Mouse (Mus musculus) heart, embryonic 16.5 days (tissue): ENCODE results near the gene Dtl. TPM values are rescaled to one million over a fixed set of nuclear protein-coding genes. Genes with fewer than 3 reads are reported as not detected.

Experiments
- ATAC-seq: fragments of 200-750 bp; cut with Nextera tagmentation; replicated peaks from 2 replicates; pipeline ENCODE4 v1.8.0; 2017; ENCODE audit warnings: moderate number of reproducible peaks; ENCODE audit not compliant: insufficient read depth, low FRiP score; ENCODE audit errors: extremely low read depth
- H3K27ac ChIP-seq: fragments of 300-500 bp; sonication (generic); 2 replicates; pipeline ENCODE4 v1.5.1; 2014; ENCODE audit warnings: mild to moderate bottlenecking, low read length, control low read depth, moderate library complexity
- H3K27me3 ChIP-seq: fragments of 300-500 bp; sonication (generic); 2 replicates; pipeline ENCODE4 v1.6.1; 2014; ENCODE audit warnings: low read length, mixed read lengths; ENCODE audit not compliant: control insufficient read depth, insufficient read depth
- H3K36me3 ChIP-seq: fragments of 300-500 bp; sonication (generic); 2 replicates; pipeline ENCODE4 v1.6.1; 2014; ENCODE audit not compliant: control insufficient read depth, insufficient read depth
- H3K4me1 ChIP-seq: fragments of 300-500 bp; sonication (generic); 2 replicates; pipeline ENCODE4 v1.6.1; 2014; ENCODE audit warnings: low read length, mixed read lengths; ENCODE audit not compliant: control insufficient read depth, insufficient read depth
- H3K4me2 ChIP-seq: fragments of 300-500 bp; sonication (generic); 2 replicates; pipeline ENCODE4 v1.6.1; 2014; ENCODE audit warnings: low read depth, mild to moderate bottlenecking, control low read depth, low read length
- H3K4me3 ChIP-seq: fragments of 300-500 bp; sonication (generic); 2 replicates; pipeline ENCODE4 v1.5.1; 2014; ENCODE audit warnings: mild to moderate bottlenecking, control low read depth, low read length
- H3K9ac ChIP-seq: fragments of 300-500 bp; sonication (generic); 2 replicates; pipeline ENCODE4 v1.6.1; 2014; ENCODE audit warnings: low read length, control low read depth
- H3K9me3 ChIP-seq: fragments of 300-500 bp; sonication (generic); replicated peaks from 2 replicates; pipeline ENCODE4 v1.6.1; 2016; ENCODE audit warnings: low read length; ENCODE audit not compliant: control insufficient read depth
- WGBS: fragments of 180-500 bp; shearing (Covaris S2); extraction: QIAGEN DNeasy Blood & Tissue Kit; methylation state at CpG from one replicate; pipeline ENCODE4 v1.1.7; 2014; 5-methylcytosine and 5-hydroxymethylcytosine counted together
- polyA plus RNA-seq: library from polyadenylated mRNA; unstranded; fragments of >200 nt; fragmentation: Nextera tagmentation; extraction: Ambion mirVana; gene quantifications from 2 replicates; pipeline ENCODE4 v1.2.1, GENCODE M21; 2015

Dtl gene
- polyA plus RNA-seq, 1 experiment from 2014 or later: 26.9 TPM

- ATAC-seq: no peak
- Histone ChIP-seq H3K9me3 (no peaks in the 10 kb centered on the region), H3K9ac (no peak overlapping the region), H3K4me2 (no peak overlapping the region), H3K4me1 (peaks cover 6% of the 10 kb centered on the region), H3K27me3 (no peaks in the 10 kb centered on the region), H3K4me3 (no peak overlapping the region), H3K27ac (no peak overlapping the region), H3K36me3 (peaks cover 47% of the 10 kb centered on the region)
- WGBS: 92% methylated on average over 3 of the region's 3 CpGs
These were observed 11.7 kb upstream of the Dtl start for GRCm38 (mm10) chr1:191587062-191587461.

GRCm38 (mm10) chr1:191585704-191586103 lies 10.4 kb upstream of the Dtl start:
- Histone ChIP-seq H3K9me3 (no peaks in the 10 kb centered on the region), H3K4me1 (no peaks in the 10 kb centered on the region), H3K4me2 (no peak overlapping the region), H3K9ac (no peak overlapping the region), H3K27me3 (no peaks in the 10 kb centered on the region), H3K27ac (no peak overlapping the region), H3K36me3 (peaks cover 47% of the 10 kb centered on the region), H3K4me3 (no peak overlapping the region)
- no peak for ATAC-seq
- WGBS: 67% methylated on average over 2 of the region's 2 CpGs

GRCm38 (mm10) chr1:191584483-191584882 lies 9.1 kb upstream of the Dtl start:
- no peak for ATAC-seq
- WGBS: 86% methylated on average over 4 of the region's 4 CpGs
- Histone ChIP-seq H3K4me2 (no peak overlapping the region), H3K4me1 (no peaks in the 10 kb centered on the region), H3K27ac (no peak overlapping the region), H3K36me3 (peaks cover 50% of the 10 kb centered on the region), H3K9me3 (peaks cover 2% of the 10 kb centered on the region; the same call in 1 of the 2 replicates), H3K4me3 (no peak overlapping the region), H3K27me3 (no peaks in the 10 kb centered on the region), H3K9ac (no peak overlapping the region)

- peaks cover 47% of the 10 kb centered on the region for H3K36me3 ChIP-seq
These were observed 8.5 kb upstream of the Dtl start for GRCm38 (mm10) chr1:191583836-191584235.

GRCm38 (mm10) chr1:191581641-191582040 lies 6.3 kb upstream of the Dtl start:
- no peak for ATAC-seq
- Histone ChIP-seq H3K4me1 (peaks cover 15% of the 10 kb centered on the region), H3K36me3 (peaks cover 27% of the 10 kb centered on the region), H3K4me2 (no peak overlapping the region), H3K27ac (no peak overlapping the region), H3K4me3 (no peak overlapping the region), H3K9me3 (peaks cover 2% of the 10 kb centered on the region; the same call in 1 of the 2 replicates), H3K27me3 (no peaks in the 10 kb centered on the region), H3K9ac (no peak overlapping the region)
- WGBS: 92% methylated on average over 4 of the region's 4 CpGs

More at GRCm38 (mm10) chr1:191583836-191584235, 8.5 kb upstream of the Dtl start:
- H3K27ac ChIP-seq: no peak overlapping the region
- H3K4me3 ChIP-seq: no peak overlapping the region
- H3K4me2 ChIP-seq: no peak overlapping the region
- WGBS: 95% methylated on average over 4 of the region's 4 CpGs
- peaks cover 2% of the 10 kb centered on the region; the same call in 1 of the 2 replicates for H3K9me3 ChIP-seq
- ATAC-seq: no peak; the same call in 1 of the 2 replicates
- H3K27me3 ChIP-seq: no peaks in the 10 kb centered on the region
- no peaks in the 10 kb centered on the region for H3K4me1 ChIP-seq
- H3K9ac ChIP-seq: no peak overlapping the region

GRCm38 (mm10) chr1:191579524-191579923 lies 4.2 kb upstream of the Dtl start:
- Histone ChIP-seq H3K4me3 (no peak overlapping the region), H3K9me3 (peaks cover 2% of the 10 kb centered on the region; the same call in 1 of the 2 replicates), H3K9ac (no peak overlapping the region), H3K27ac (no peak overlapping the region), H3K36me3 (peaks cover 22% of the 10 kb centered on the region), H3K4me1 (peaks cover 19% of the 10 kb centered on the region), H3K4me2 (no peak overlapping the region), H3K27me3 (no peaks in the 10 kb centered on the region)
- WGBS: 85% methylated on average over 3 of the region's 3 CpGs
- no peak for ATAC-seq

GRCm38 (mm10) chr1:191574871-191575457 lies 380 bp downstream of the Dtl start:
- peak; percentile 19 for ATAC-seq
- Histone ChIP-seq H3K9ac (peak overlapping the region; percentile 88), H3K4me2 (peak overlapping the region; percentile 75), H3K4me1 (peaks cover 25% of the 10 kb centered on the region), H3K9me3 (no peaks in the 10 kb centered on the region; the same call in 1 of the 2 replicates), H3K36me3 (0 out of 2 replicates have a peak, but pooled peaks cover 2% of the 10 kb centered on the region), H3K27me3 (no peaks in the 10 kb centered on the region), H3K27ac (peak overlapping the region; percentile 92), H3K4me3 (peak overlapping the region; percentile 94)
- WGBS: under 1% methylated on average over 52 of the region's 52 CpGs

- peaks cover 25% of the 10 kb centered on the region for H3K4me1 ChIP-seq
- peak overlapping the region; percentile 92 for H3K27ac ChIP-seq
- WGBS: under 1% methylated on average over 13 of the region's 13 CpGs
- peak overlapping the region; percentile 94 for H3K4me3 ChIP-seq
- no peaks in the 10 kb centered on the region for H3K9me3 ChIP-seq
- H3K4me2 ChIP-seq: peak overlapping the region; percentile 75
- H3K27me3 ChIP-seq: no peaks in the 10 kb centered on the region
- H3K36me3 ChIP-seq: 0 out of 2 replicates have a peak, but pooled peaks cover 3% of the 10 kb centered on the region
- ATAC-seq: no peak
- H3K9ac ChIP-seq: peak overlapping the region; percentile 88
These were observed 1.3 kb downstream of the Dtl start for GRCm38 (mm10) chr1:191573906-191574639.

GRCm38 (mm10) chr1:191570415-191570814 lies 4.9 kb downstream of the Dtl start:
- no peaks in the 10 kb centered on the region for H3K9me3 ChIP-seq
- H3K27ac ChIP-seq: no peak overlapping the region
- no peak overlapping the region for H3K9ac ChIP-seq
- H3K4me2 ChIP-seq: no peak overlapping the region
- 0 out of 2 replicates have a peak, but pooled peaks cover 6% of the 10 kb centered on the region for H3K4me1 ChIP-seq
- peaks cover 6% of the 10 kb centered on the region; the same call in 1 of the 2 replicates for H3K36me3 ChIP-seq
- no peak overlapping the region for H3K4me3 ChIP-seq
- WGBS: 83% methylated on average over 3 of the region's 3 CpGs
- no peak for ATAC-seq
- H3K27me3 ChIP-seq: no peaks in the 10 kb centered on the region
